Mouse (Mus musculus) embryonic facial prominence, embryonic 15.5 days (tissue): Measurements from ENCODE around the gene Gm20696. TPM values are rescaled to one million over a fixed set of nuclear protein-coding genes. Genes with fewer than 3 reads are reported as not detected.

Experiments
- ATAC-seq: fragments of 200-750 bp; cut with Nextera tagmentation; 2 replicates; pipeline ENCODE4 v1.8.0; 2017; ENCODE audit warnings: low read depth, moderate TSS enrichment; ENCODE audit not compliant: insufficient number of reproducible peaks, low FRiP score, low TSS enrichment
- H3K27ac ChIP-seq: fragments of 300-500 bp; sonication (generic); replicated peaks from 2 replicates; pipeline ENCODE4 v1.5.1; 2015; ENCODE audit warnings: mild to moderate bottlenecking, inconsistent platforms
- H3K27me3 ChIP-seq: fragments of 300-500 bp; sonication (generic); 2 replicates; pipeline ENCODE4 v1.6.1; 2015; ENCODE audit warnings: inconsistent platforms
- H3K36me3 ChIP-seq: fragments of 300-500 bp; sonication (generic); 2 replicates; pipeline ENCODE4 v1.6.1; 2015; ENCODE audit warnings: mild to moderate bottlenecking, inconsistent platforms
- H3K4me1 ChIP-seq: fragments of 300-500 bp; sonication (generic); 2 replicates; pipeline ENCODE4 v1.6.1; 2015; ENCODE audit warnings: inconsistent platforms
- H3K4me2 ChIP-seq: fragments of 300-500 bp; sonication (generic); replicated peaks from 2 replicates; pipeline ENCODE4 v1.6.1; 2015; ENCODE audit warnings: mild to moderate bottlenecking, inconsistent platforms
- H3K4me3 ChIP-seq: fragments of 300-500 bp; sonication (generic); replicated peaks from 2 replicates; pipeline ENCODE4 v1.5.1; 2015; ENCODE audit warnings: mild to moderate bottlenecking, inconsistent platforms
- H3K9ac ChIP-seq: fragments of 300-500 bp; sonication (generic); 2 replicates; pipeline ENCODE4 v1.6.1; 2015; ENCODE audit warnings: inconsistent platforms
- H3K9me3 ChIP-seq: fragments of 300-500 bp; sonication (generic); replicated peaks from 2 replicates; pipeline ENCODE4 v1.6.1; 2016; ENCODE audit warnings: inconsistent platforms
- WGBS: fragments of 180-500 bp; shearing (Covaris S2); methylation state at CpG from one replicate; pipeline ENCODE4 v1.1.7; 2015; 5-methylcytosine and 5-hydroxymethylcytosine counted together
- polyA plus RNA-seq: library from polyadenylated mRNA; unstranded; fragments of >200 nt; fragmentation: Nextera tagmentation; extraction: Ambion mirVana; gene quantifications from 2 replicates; pipeline ENCODE4 v1.2.1, GENCODE M21; 2015

The Gm20696 gene
- polyA plus RNA-seq, result 1.7 and 3.5 TPM in 2 replicates

GRCm38 (mm10) chr6:99666318-99667171 lies at the start of gene Gm20696, which contains the start of gene Eif4e3:
TSS of gene Gm20696 (minus strand) at chr6:99666797.
TSS of gene Eif4e3 (minus strand) at chr6:99666771.
- H3K9me3 ChIP-seq, result no peaks in the 10 kb centered on the region
- peak; percentile 66 for ATAC-seq
- peak within 1 kb of the TSS; percentile 76 for H3K9ac ChIP-seq
- H3K4me2 ChIP-seq, result peak within 1 kb of the TSS; percentile 95
- peaks cover 20% of the 10 kb centered on the region for H3K4me1 ChIP-seq
- H3K4me3 ChIP-seq, result peak within 1 kb of the TSS; percentile 76
- no peaks in the 10 kb centered on the region for H3K27me3 ChIP-seq
- H3K27ac ChIP-seq, result peak within 1 kb of the TSS; percentile 51
- WGBS, result under 1% methylated on average over 68 of the region's 75 CpGs
- no peaks in the 10 kb centered on the region for H3K36me3 ChIP-seq

- Histone ChIP-seq H3K4me1 (no peaks in the 10 kb centered on the region), H3K4me3 (no peak overlapping the region), H3K36me3 (no peaks in the 10 kb centered on the region), H3K9ac (no peak overlapping the region), H3K27ac (no peak overlapping the region), H3K9me3 (no peaks in the 10 kb centered on the region), H3K4me2 (no peak overlapping the region), H3K27me3 (0 out of 2 replicates have a peak, but pooled peaks cover 6% of the 10 kb centered on the region)
- WGBS, result 58% methylated on average over 6 of the region's 6 CpGs
- no peak for ATAC-seq
These were observed 49.3 kb upstream of the Gm20696 start for GRCm38 (mm10) chr6:99715913-99716312.

- H3K9me3 ChIP-seq, result no peaks in the 10 kb centered on the region
- H3K4me1 ChIP-seq, result no peaks in the 10 kb centered on the region
- H3K4me2 ChIP-seq, result no peak overlapping the region
- no peaks in the 10 kb centered on the region for H3K36me3 ChIP-seq
- H3K27me3 ChIP-seq, result 0 out of 2 replicates have a peak, but pooled peaks cover 6% of the 10 kb centered on the region
- 64% methylated on average over 6 of the region's 6 CpGs for WGBS
- no peak overlapping the region for H3K27ac ChIP-seq
- H3K4me3 ChIP-seq, result no peak overlapping the region
- H3K9ac ChIP-seq, result no peak overlapping the region
- no peak for ATAC-seq
These were observed 48.6 kb upstream of the Gm20696 start for GRCm38 (mm10) chr6:99715191-99715590.

GRCm38 (mm10) chr6:99713256-99713655 lies 46.7 kb upstream of the Gm20696 start:
- no peaks in the 10 kb centered on the region for H3K4me1 ChIP-seq
- H3K27me3 ChIP-seq, result 0 out of 2 replicates have a peak, but pooled peaks cover 6% of the 10 kb centered on the region
- no peak overlapping the region for H3K9ac ChIP-seq
- WGBS, result 72% methylated on average over 5 of the region's 5 CpGs
- no peak overlapping the region for H3K4me3 ChIP-seq
- H3K4me2 ChIP-seq, result no peak overlapping the region
- ATAC-seq, result no peak
- no peaks in the 10 kb centered on the region for H3K9me3 ChIP-seq
- no peaks in the 10 kb centered on the region for H3K36me3 ChIP-seq
- H3K27ac ChIP-seq, result no peak overlapping the region

- no peaks in the 10 kb centered on the region for H3K9me3 ChIP-seq
- H3K36me3 ChIP-seq, result no peaks in the 10 kb centered on the region
- 75% methylated on average over 11 of the region's 11 CpGs for WGBS
- H3K9ac ChIP-seq, result no peak overlapping the region
- H3K27me3 ChIP-seq, result 0 out of 2 replicates have a peak, but pooled peaks cover 6% of the 10 kb centered on the region
- no peak overlapping the region for H3K4me3 ChIP-seq
- H3K27ac ChIP-seq, result no peak overlapping the region
- no peaks in the 10 kb centered on the region for H3K4me1 ChIP-seq
- ATAC-seq, result no peak
- no peak overlapping the region for H3K4me2 ChIP-seq
These were observed 45.0 kb upstream of the Gm20696 start for GRCm38 (mm10) chr6:99711576-99712101.

GRCm38 (mm10) chr6:99700484-99700883 lies 33.9 kb upstream of the Gm20696 start:
- Histone ChIP-seq H3K27ac (no peak overlapping the region), H3K4me1 (0 out of 2 replicates have a peak, but pooled peaks cover 7% of the 10 kb centered on the region), H3K4me2 (no peak overlapping the region), H3K9me3 (no peaks in the 10 kb centered on the region), H3K27me3 (peaks cover 8% of the 10 kb centered on the region; the same call in 1 of the 2 replicates), H3K4me3 (no peak overlapping the region), H3K36me3 (no peaks in the 10 kb centered on the region), H3K9ac (no peak overlapping the region)
- ATAC-seq, result peak; percentile 65
- WGBS, result 29% methylated on average over 3 of the region's 3 CpGs

GRCm38 (mm10) chr6:99692916-99693841 lies 26.6 kb upstream of the Gm20696 start:
- H3K36me3 ChIP-seq, result no peaks in the 10 kb centered on the region
- peak overlapping the region; percentile 76 for H3K4me3 ChIP-seq
- under 1% methylated on average over 109 of the region's 110 CpGs for WGBS
- H3K27ac ChIP-seq, result peak overlapping the region; percentile 71; the same call in 1 of the 2 replicates
- ATAC-seq, result no peak
- no peaks in the 10 kb centered on the region for H3K9me3 ChIP-seq
- peak overlapping the region; percentile 92 for H3K4me2 ChIP-seq
- peaks cover 22% of the 10 kb centered on the region for H3K4me1 ChIP-seq
- peaks cover 47% of the 10 kb centered on the region for H3K27me3 ChIP-seq
- peak overlapping the region; percentile 53 for H3K9ac ChIP-seq

GRCm38 (mm10) chr6:99692206-99692915 lies 25.8 kb upstream of the Gm20696 start, which contains the start of gene Gpr27:
TSS of gene Gpr27 (plus strand) at chr6:99692679.
- H3K27me3 ChIP-seq, result peaks cover 47% of the 10 kb centered on the region
- H3K27ac ChIP-seq, result peak within 1 kb of the TSS; percentile 71; the same call in 1 of the 2 replicates
- H3K9ac ChIP-seq, result peak within 1 kb of the TSS; percentile 53
- H3K4me1 ChIP-seq, result peaks cover 22% of the 10 kb centered on the region
- peak within 1 kb of the TSS; percentile 92 for H3K4me2 ChIP-seq
- H3K9me3 ChIP-seq, result no peaks in the 10 kb centered on the region
- H3K36me3 ChIP-seq, result no peaks in the 10 kb centered on the region
- ATAC-seq, result peak; percentile 75
- H3K4me3 ChIP-seq, result peak within 1 kb of the TSS; percentile 76
- under 1% methylated on average over 99 of the region's 112 CpGs for WGBS

- peak overlapping the region; percentile 76 for H3K4me3 ChIP-seq
- 0 out of 2 replicates have a peak, but pooled peaks have one; percentile 15 for ATAC-seq
- H3K9ac ChIP-seq, result peak overlapping the region; percentile 53
- no peaks in the 10 kb centered on the region for H3K9me3 ChIP-seq
- peaks cover 22% of the 10 kb centered on the region for H3K4me1 ChIP-seq
- H3K27ac ChIP-seq, result 0 out of 2 replicates have a peak overlapping the region, but pooled peaks have one; percentile 71
- H3K27me3 ChIP-seq, result peaks cover 47% of the 10 kb centered on the region
- H3K4me2 ChIP-seq, result peak overlapping the region; percentile 92
- 7% methylated on average over 25 of the region's 25 CpGs for WGBS
- H3K36me3 ChIP-seq, result no peaks in the 10 kb centered on the region
These were observed 25.1 kb upstream of the Gm20696 start for GRCm38 (mm10) chr6:99691666-99692205.

- Histone ChIP-seq H3K9ac (no peak overlapping the region), H3K9me3 (no peaks in the 10 kb centered on the region), H3K4me3 (no peak overlapping the region), H3K4me2 (no peak overlapping the region), H3K4me1 (peaks cover 15% of the 10 kb centered on the region), H3K27me3 (peaks cover 28% of the 10 kb centered on the region), H3K36me3 (no peaks in the 10 kb centered on the region), H3K27ac (no peak overlapping the region)
- ATAC-seq, result no peak
- 84% methylated on average over 6 of the region's 6 CpGs for WGBS
These were observed 21.9 kb upstream of the Gm20696 start for GRCm38 (mm10) chr6:99688513-99688912.
